Mouse (Mus musculus) stomach, postnatal 0 days (tissue): ENCODE results near the gene Ppp4r4. TPM values are rescaled to one million over a fixed set of nuclear protein-coding genes. Genes with fewer than 3 reads are reported as not detected.

Experiments used
- ATAC-seq: fragments of 200-750 bp; cut with Nextera tagmentation; 2 replicates; pipeline ENCODE4 v1.8.0; 2017; ENCODE audit not compliant: low FRiP score, low TSS enrichment
- DNase-seq: peaks from one replicate; pipeline ENCODE4 v3.0.0-alpha.2; 2016; ENCODE audit warnings: low spot score
- H3K27ac ChIP-seq: fragments of 300-500 bp; sonication (generic); replicated peaks from 2 replicates; pipeline ENCODE4 v1.5.1; 2014; ENCODE audit warnings: mild to moderate bottlenecking, control low read depth
- H3K27me3 ChIP-seq: fragments of 300-500 bp; sonication (generic); 2 replicates; pipeline ENCODE4 v1.6.1; 2014; ENCODE audit warnings: low read length; ENCODE audit not compliant: control insufficient read depth, insufficient read depth
- H3K36me3 ChIP-seq: fragments of 300-500 bp; sonication (generic); 2 replicates; pipeline ENCODE4 v1.6.1; 2014; ENCODE audit warnings: low read length, mixed read lengths; ENCODE audit not compliant: control insufficient read depth, insufficient read depth
- H3K4me1 ChIP-seq: fragments of 300-500 bp; sonication (generic); replicated peaks from 2 replicates; pipeline ENCODE4 v1.6.1; 2014; ENCODE audit warnings: antibody characterized with exemption; ENCODE audit not compliant: control insufficient read depth, insufficient read depth
- H3K4me2 ChIP-seq: fragments of 300-500 bp; sonication (generic); replicated peaks from 2 replicates; pipeline ENCODE4 v1.6.1; 2014; ENCODE audit warnings: low read depth, mild to moderate bottlenecking, control low read depth, moderate library complexity
- H3K4me3 ChIP-seq: fragments of 300-500 bp; sonication (generic); 2 replicates; pipeline ENCODE4 v1.5.1; 2014; ENCODE audit warnings: low read depth, low read length, control low read depth
- H3K9ac ChIP-seq: fragments of 300-500 bp; sonication (generic); 2 replicates; pipeline ENCODE4 v1.6.1; 2014; ENCODE audit warnings: mild to moderate bottlenecking, low read length, control low read depth, mixed read lengths
- H3K9me3 ChIP-seq: fragments of 300-500 bp; sonication (generic); 2 replicates; pipeline ENCODE4 v1.6.1; 2016; ENCODE audit warnings: low read length; ENCODE audit not compliant: control insufficient read depth
- CTCF ChIP-seq: IDR thresholded peaks from 2 replicates; pipeline ENCODE4 v1.5.1; 2016; ENCODE audit warnings: antibody characterized with exemption, low read depth, mild to moderate bottlenecking, moderate library complexity
- EP300 ChIP-seq: optimal IDR thresholded peaks from 2 replicates; pipeline ENCODE3; 2016; ENCODE audit warnings: antibody characterized with exemption
- WGBS: fragments of 180-500 bp; shearing (Covaris S2); extraction: QIAGEN DNeasy Blood & Tissue Kit; methylation state at CpG from one replicate; pipeline ENCODE4 v1.1.7; 2014; 5-methylcytosine and 5-hydroxymethylcytosine counted together
- polyA plus RNA-seq: library from polyadenylated mRNA; unstranded; fragments of >200 nt; fragmentation: Nextera tagmentation; extraction: Ambion mirVana; gene quantifications from 2 replicates; pipeline ENCODE4 v1.2.1, GENCODE M21; 2015

Ppp4r4 gene
- polyA plus RNA-seq, 1 experiment from 2014 or later, result 0.38 TPM

DNA sequence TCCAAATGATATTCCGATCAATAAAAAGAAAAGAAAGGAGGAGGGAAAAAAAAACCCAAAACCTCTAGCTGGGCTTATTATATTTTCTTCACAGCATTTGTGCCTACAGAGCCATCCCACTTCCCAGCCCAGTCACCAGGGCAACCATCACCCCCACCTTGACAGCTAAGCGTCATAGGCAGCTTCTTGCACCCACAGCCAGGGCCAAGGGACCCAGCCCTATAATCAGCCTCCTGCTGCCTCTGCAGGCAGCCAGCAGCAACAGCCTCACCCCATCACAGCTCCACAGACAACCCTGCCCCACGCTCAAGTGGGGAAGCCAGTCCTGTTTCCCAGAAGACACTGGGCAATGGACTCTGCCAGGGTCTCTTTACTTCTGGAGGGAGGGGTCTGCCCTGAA, 17.7 kb upstream of the Ppp4r4 start:
- Histone ChIP-seq H3K9me3 (no peaks in the 10 kb centered on the region), H3K4me2 (no peak overlapping the region), H3K27ac (no peak overlapping the region), H3K36me3 (no peaks in the 10 kb centered on the region), H3K27me3 (no peaks in the 10 kb centered on the region), H3K4me3 (no peak overlapping the region), H3K9ac (no peak overlapping the region), H3K4me1 (no peaks in the 10 kb centered on the region)
- TF ChIP-seq CTCF, result no peak
- TF ChIP-seq EP300, result no peak
- DNase-seq, result no peak
- 63% methylated on average over 3 of the region's 3 CpGs for WGBS
- ATAC-seq, result no peak

DNA sequence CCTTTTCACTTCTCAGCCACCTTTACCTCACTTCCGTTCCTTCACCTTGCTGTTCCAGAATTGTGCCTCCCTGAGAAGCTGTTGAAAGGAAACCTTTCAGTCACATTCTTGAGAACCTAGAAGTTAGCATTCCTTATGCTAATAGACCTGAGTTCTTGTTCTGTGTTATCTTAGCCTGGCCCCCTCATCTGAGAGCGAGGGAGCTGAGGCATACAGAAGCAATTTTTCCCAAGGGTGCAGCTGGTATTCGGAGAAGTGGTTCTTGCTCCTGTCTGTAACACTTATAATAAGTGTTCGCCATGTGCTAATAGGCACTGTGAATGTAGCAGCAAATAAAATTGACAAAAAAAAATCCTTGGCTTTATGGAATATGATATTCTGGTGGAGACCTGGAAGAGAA, 16.4 kb upstream of the Ppp4r4 start:
- no peaks in the 10 kb centered on the region for H3K4me1 ChIP-seq
- H3K27me3 ChIP-seq, result no peaks in the 10 kb centered on the region
- WGBS, result 81% methylated on average over 4 of the region's 4 CpGs
- no peak overlapping the region for H3K9ac ChIP-seq
- H3K4me2 ChIP-seq, result no peak overlapping the region
- no peak overlapping the region for H3K4me3 ChIP-seq
- DNase-seq (no peak), ATAC-seq (no peak)
- no peak overlapping the region for H3K27ac ChIP-seq
- H3K36me3 ChIP-seq, result no peaks in the 10 kb centered on the region
- H3K9me3 ChIP-seq, result no peaks in the 10 kb centered on the region
- no peak for TF ChIP-seq EP300
- no peak for TF ChIP-seq CTCF

DNA sequence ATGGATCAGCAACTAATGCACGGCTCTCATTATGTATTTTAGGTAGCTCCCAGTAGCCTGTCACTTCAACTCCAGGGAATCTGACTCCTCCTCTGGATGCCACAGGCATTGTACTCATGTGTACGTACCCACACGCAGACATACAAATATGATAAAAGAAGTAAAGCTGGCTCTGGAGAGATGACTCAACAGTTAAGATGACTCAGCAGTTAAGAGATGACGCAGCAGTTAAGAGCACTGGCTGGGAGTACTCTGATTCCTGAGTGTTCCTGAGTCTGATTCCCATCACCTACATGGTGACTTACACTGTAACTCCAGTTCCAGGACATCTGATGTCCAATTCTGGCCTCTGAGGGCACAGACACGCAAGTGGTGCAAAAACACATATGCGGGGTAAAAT, 13.4 kb upstream of the Ppp4r4 start:
- WGBS, result 75% methylated on average over 6 of the region's 6 CpGs
- H3K27me3 ChIP-seq, result no peaks in the 10 kb centered on the region
- H3K27ac ChIP-seq, result no peak overlapping the region
- H3K4me1 ChIP-seq, result no peaks in the 10 kb centered on the region
- DNase-seq (no peak), ATAC-seq (no peak)
- no peak overlapping the region for H3K9ac ChIP-seq
- H3K4me3 ChIP-seq, result no peak overlapping the region
- TF ChIP-seq EP300 (no peak), CTCF (no peak)
- H3K36me3 ChIP-seq, result no peaks in the 10 kb centered on the region
- no peak overlapping the region for H3K4me2 ChIP-seq
- no peaks in the 10 kb centered on the region for H3K9me3 ChIP-seq

DNA sequence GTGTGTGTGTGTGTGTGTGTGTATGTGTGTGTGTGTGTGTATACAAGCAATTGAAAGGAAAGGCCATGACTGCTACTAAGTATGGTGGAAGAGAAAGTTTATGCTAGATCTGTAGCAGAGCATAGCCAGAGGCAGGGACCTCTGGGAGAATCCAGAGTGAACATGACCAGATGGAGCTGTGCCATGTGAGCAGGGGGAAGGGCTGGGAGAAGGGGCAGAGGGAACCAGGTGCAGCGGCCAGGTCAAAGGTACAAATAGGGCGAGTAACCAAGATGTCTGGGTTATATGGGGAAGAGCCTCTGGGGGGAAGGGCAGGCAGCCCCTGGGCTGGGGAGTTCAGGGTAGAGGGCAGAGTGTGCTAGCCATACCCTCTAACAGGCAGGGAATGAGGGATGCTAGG, 1.5 kb upstream of the Ppp4r4 start:
- no peak for DNase-seq
- no peaks in the 10 kb centered on the region for H3K27me3 ChIP-seq
- no peaks in the 10 kb centered on the region for H3K36me3 ChIP-seq
- H3K9ac ChIP-seq, result no peak overlapping the region
- WGBS, result 81% methylated on average over 2 of the region's 2 CpGs
- H3K4me3 ChIP-seq, result no peak overlapping the region
- no peaks in the 10 kb centered on the region for H3K9me3 ChIP-seq
- 0 out of 2 replicates have a peak, but pooled peaks cover 2% of the 10 kb centered on the region for H3K4me1 ChIP-seq
- no peak overlapping the region for H3K27ac ChIP-seq
- TF ChIP-seq CTCF (no peak), EP300 (no peak)
- no peak overlapping the region for H3K4me2 ChIP-seq
- ATAC-seq, result no peak

DNA sequence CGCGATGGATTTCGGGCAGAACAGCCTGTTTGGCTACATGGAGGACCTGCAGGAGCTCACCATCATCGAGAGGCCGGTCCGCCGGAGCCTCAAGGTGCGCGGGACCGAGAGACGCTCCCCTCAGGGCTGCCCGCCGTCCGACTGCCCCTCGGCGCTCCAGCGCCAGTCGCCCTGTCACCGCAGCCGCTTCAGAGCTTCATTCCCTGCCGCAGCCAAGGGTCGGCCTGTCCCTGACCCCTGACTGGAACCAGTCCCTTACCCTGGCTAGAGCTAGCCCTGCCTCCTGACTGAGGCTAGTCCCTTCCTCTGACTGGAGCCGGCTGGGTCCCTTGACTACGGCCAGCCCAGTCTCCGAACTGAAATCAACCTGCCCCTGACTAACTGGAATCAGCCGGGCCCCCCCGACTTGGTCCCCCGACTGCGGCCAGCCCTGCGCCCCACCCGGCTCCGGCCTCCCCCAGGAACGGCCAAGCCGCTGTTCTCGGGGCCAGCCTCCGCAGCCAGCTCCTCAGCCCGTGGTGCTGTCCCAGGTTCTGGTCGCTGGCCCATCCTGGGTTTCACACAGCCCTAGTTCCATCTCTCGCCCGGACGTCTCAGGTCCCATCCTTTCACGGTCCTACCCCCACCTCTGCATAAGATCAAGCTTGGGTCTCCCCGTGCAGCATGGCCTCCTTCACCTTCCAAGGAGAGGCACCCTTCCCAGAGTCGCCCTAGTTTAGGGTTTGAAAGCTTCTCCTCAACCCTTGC, 739 bp downstream of the Ppp4r4 start:
- Histone ChIP-seq H3K27ac (no peak overlapping the region; the same call in 1 of the 2 replicates), H3K4me3 (peak overlapping the region; percentile 67), H3K4me1 (0 out of 2 replicates have a peak, but pooled peaks cover 2% of the 10 kb centered on the region), H3K4me2 (peak overlapping the region; percentile 100), H3K36me3 (no peaks in the 10 kb centered on the region), H3K9me3 (no peaks in the 10 kb centered on the region), H3K9ac (peak overlapping the region; percentile 73), H3K27me3 (no peaks in the 10 kb centered on the region)
- no peak for TF ChIP-seq EP300
- TF ChIP-seq CTCF, result no peak
- DNase-seq (peak; percentile 23), ATAC-seq (peak; percentile 43)
- WGBS, result 2% methylated on average over 43 of the region's 44 CpGs

DNA sequence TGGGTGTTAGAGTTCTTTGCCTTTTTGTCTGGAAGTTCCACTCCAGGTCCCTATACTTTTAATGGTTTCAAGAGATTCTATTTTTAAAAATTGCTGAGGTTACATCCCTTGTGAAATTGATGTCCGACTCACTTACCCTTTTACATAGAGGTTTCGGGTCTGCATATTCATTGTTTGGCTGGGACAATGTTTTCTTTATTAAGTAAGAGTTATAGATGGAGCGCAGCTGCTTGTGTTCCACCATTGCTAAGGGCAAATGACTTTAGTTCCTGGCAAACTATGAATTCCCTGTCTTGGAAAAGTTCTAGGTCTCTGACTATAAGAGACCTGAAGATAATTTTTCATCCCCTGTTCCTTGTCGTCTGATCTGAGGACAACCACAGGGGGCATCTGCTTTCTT, 8.3 kb downstream of the Ppp4r4 start:
- Histone ChIP-seq H3K4me2 (no peak overlapping the region), H3K4me1 (no peaks in the 10 kb centered on the region), H3K27ac (no peak overlapping the region), H3K4me3 (no peak overlapping the region), H3K36me3 (no peaks in the 10 kb centered on the region), H3K9ac (no peak overlapping the region), H3K27me3 (no peaks in the 10 kb centered on the region), H3K9me3 (no peaks in the 10 kb centered on the region)
- no peak for TF ChIP-seq CTCF
- TF ChIP-seq EP300, result no peak
- ATAC-seq (no peak), DNase-seq (no peak)
- WGBS, result 62% methylated on average over 4 of the region's 4 CpGs
